Mouse (Mus musculus): Measurements from ENCODE around the gene Mdm2. TPM values are rescaled to one million over a fixed set of nuclear protein-coding genes. Genes with fewer than 3 reads are reported as not detected.
"Not testable (repeated sequence)": the region's sequence is repeated elsewhere in the genome, so short reads cannot be mapped to it uniquely, and the experiment has no call there.

Gene Mdm2
- 65.5 and 67.5 TPM in 2 replicates for polyA plus RNA-seq (2015; fragmentation: Nextera tagmentation; extraction: Ambion mirVana)

DNA sequence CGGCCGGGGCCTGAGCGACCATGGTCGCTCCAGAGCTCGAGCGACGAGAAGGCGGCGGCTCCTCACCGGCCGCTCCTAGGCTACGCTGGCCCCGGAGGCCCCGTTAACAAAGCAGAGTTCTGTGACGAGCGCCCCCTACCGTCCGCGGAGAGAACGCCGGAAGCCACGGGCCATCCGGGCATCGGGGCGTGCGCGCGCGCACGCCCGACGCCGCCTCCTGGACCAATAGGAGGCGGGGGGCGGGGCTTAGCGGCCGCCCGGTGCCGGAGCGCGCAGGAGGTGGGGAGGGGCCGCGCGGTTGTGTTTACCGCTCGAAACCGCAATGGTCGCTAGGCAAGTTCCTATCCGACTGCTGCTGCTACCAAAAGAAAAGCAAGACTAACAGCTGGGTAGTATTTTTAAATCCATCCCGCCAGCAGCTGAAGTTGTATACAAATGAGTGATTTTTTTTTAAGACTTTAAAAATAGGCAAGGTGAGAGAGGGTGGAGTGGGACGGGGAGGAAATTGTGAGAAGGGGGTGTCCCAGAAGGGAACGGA lies at the start of gene Mdm2:
TSS of gene Mdm2 (minus strand) at position 155 of the 538 bp plus-strand sequence.
- under 1% methylated on average over 51 of the region's 52 CpGs for WGBS
- Histone ChIP-seq H3K27me3 (no peaks in the 10 kb centered on the region), H3K4me3 (replicated peaks) (peak within 1 kb of the TSS; percentile 65), H3K27ac (peak within 1 kb of the TSS; percentile 99), H3K36me3 (peaks cover 12% of the 10 kb centered on the region), H3K9me3 (no peaks in the 10 kb centered on the region), H3K4me2 (replicated peaks) (peak within 1 kb of the TSS; percentile 85), H3K9ac (replicated peaks) (peak within 1 kb of the TSS; percentile 99), H3K4me1 (replicated peaks) (peaks cover 30% of the 10 kb centered on the region)
- ATAC-seq = peak; percentile 93

DNA sequence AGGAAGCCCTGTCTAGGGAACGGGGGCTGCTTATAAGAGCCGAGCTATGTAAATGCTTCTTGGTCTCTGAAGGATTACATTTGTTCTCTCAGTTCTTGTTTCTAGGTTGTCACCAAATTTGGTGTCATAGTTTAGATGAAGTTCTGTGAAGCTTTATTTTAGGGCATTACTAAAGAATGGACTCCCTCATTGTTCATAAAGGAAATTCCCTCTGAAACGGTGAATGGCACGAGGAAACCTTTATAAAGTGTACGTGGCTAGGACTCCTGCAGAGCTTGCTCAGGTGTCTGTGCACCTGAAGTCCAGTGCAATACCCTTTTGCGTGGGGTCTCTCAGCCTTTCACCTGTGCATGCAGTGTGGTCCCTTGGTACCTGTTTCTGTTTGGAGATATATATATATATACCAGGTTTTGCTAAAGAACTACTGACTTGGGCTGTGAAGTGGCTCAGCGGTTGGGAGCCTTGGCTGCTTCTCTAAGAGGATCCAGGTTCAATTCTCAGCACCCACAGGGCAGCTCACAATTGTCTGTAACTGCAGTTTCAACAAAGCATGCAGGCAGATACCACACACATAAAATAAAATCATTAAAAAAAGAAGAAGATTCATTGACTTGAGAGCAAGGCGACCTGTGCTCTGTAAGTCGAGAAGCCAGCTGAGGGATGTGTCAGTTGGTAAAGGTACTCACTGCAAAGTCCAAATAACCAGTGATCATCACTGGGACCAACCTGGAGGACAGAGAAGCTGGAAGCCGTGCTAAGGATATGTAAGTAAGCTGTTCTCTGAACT lies 49.5 kb upstream of the Mdm2 start:
- Histone ChIP-seq H3K4me2 (replicated peaks) (no peak overlapping the region), H3K4me1 (replicated peaks) (no peaks in the 10 kb centered on the region), H3K27ac (no peak overlapping the region), H3K9ac (replicated peaks) (no peak overlapping the region), H3K4me3 (replicated peaks) (no peak overlapping the region), H3K9me3 (no peaks in the 10 kb centered on the region), H3K27me3 (no peaks in the 10 kb centered on the region), H3K36me3 (peaks cover 92% of the 10 kb centered on the region)
- 94% methylated on average over 10 of the region's 10 CpGs for WGBS
- ATAC-seq = no peak

DNA sequence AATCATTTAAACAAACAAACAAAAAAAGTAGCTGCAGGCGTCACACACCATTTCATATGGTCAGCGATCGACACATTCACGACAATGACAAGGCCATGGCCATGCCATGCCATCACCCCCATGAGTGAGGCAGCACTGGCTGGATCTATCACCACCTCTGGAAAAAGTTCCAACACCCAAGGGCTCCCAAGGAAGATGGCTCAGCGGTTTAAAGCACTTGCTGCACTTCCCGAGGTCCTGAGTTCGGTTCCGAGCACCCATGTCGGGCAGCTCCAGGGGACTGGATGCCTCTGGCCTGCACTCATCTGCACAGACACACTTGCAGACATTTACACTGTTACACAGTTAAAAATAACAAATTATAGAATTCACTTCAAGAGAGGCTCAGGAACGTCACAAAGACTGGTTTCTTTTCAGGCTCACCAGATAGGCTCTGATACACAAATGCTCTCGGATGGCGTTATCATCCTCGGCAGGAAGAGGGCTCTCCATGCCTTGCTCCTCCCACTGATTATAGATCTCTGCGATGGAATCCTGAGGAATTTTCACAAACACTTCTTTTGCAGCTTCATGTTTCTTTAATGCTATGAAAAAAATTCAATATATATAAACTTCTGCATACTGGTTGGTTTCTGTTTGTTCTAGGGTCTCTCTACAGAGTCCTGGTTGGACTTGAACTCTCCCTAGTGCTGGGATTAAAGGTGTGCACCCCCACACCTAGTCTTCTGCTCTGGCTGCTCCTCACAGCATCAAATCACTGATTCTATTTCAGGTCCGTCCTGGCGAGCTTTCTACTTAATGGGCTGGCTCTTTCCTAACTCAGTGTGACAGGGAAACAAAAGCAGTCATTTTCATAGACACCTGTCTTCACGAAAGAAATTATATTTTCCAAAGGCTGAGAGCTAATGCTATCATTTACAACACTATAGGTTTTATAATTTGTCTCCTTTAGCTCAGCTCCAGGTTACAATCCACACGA lies 48.5 kb upstream of the Mdm2 start:
- Histone ChIP-seq H3K4me2 (replicated peaks) (no peak overlapping the region), H3K36me3 (peaks cover 92% of the 10 kb centered on the region), H3K27me3 (no peaks in the 10 kb centered on the region), H3K4me3 (replicated peaks) (no peak overlapping the region), H3K9ac (replicated peaks) (no peak overlapping the region), H3K4me1 (replicated peaks) (no peaks in the 10 kb centered on the region), H3K27ac (no peak overlapping the region), H3K9me3 (no peaks in the 10 kb centered on the region)
- no peak for ATAC-seq
- WGBS = 93% methylated on average over 18 of the region's 18 CpGs

DNA sequence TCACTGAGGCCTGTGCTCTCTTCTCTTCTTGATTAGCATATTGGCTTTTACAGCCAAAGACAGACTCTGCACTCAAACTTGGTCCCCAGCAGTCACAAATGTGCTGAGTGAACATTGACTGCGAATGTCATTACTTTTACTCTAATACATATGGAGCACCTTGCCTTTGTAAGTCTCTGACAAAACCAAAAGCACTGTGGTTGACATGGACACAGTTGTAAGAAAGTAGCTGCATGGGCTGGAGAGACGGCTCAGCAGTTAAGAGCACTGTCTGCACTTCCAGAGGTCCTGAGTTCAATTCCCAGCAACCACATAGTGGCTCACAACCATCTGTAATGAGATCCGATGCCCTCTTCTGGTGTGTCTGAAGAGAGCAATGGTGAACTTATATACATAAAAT lies 47.8 kb upstream of the Mdm2 start:
- H3K36me3 ChIP-seq = peaks cover 86% of the 10 kb centered on the region
- not testable (repeated sequence) for ATAC-seq; H3K9ac ChIP-seq (replicated peaks); H3K27me3 ChIP-seq; H3K4me3 ChIP-seq (replicated peaks); H3K9me3 ChIP-seq; H3K27ac ChIP-seq; H3K4me1 ChIP-seq (replicated peaks); H3K4me2 ChIP-seq (replicated peaks)
- 94% methylated on average over 3 of the region's 3 CpGs for WGBS

DNA sequence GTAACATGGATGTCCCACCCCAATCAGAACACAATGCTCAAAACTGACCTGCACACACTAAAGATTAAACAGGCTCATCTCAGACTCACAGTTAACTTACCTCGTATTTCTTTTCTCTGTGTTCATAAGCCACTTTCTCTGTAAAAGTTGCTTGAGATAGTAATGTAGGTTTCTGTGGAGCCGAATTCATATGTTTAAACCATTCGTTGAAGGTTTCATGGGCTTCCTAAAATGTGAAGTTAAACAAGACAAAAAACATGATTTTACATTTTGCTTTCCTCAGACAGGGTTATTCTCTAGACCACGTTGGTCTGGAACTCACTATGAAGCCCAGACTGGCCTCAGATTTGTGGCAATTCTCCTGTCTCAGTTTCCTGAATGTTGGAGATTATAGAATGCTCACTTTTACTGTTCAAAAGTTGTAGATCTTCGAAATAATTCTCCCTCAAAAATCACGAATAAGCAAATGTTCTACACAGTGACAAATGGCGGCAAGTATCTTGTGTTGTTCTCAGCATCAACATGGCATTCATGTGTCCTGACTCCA lies 47.3 kb upstream of the Mdm2 start:
- Histone ChIP-seq H3K9ac (replicated peaks) (no peak overlapping the region), H3K27me3 (no peaks in the 10 kb centered on the region), H3K4me1 (replicated peaks) (no peaks in the 10 kb centered on the region), H3K27ac (no peak overlapping the region), H3K4me2 (replicated peaks) (no peak overlapping the region), H3K4me3 (replicated peaks) (no peak overlapping the region), H3K9me3 (no peaks in the 10 kb centered on the region), H3K36me3 (peaks cover 86% of the 10 kb centered on the region)
- 95% methylated on average over 7 of the region's 7 CpGs for WGBS
- ATAC-seq = no peak

DNA sequence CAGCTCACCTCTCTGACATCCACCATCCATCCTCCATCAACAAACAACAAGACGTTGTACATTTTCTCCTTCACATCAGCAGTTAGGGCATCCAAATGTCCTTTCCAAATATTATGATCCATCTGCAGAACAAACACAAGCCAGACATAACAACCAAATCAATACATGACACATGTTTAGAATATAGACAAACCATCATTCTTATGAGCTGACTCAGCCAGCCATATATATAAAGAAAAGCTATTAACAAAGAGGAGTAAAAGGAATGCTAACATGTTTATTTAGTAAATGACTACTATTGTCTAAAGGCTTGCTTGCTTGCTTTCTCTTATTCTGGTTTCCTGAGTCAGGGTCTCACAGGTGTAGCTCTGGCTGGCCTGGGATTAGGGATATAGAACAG lies 46.7 kb upstream of the Mdm2 start:
- Histone ChIP-seq H3K9me3 (no peaks in the 10 kb centered on the region), H3K27ac (no peak overlapping the region), H3K4me1 (replicated peaks) (no peaks in the 10 kb centered on the region), H3K4me2 (replicated peaks) (no peak overlapping the region), H3K27me3 (no peaks in the 10 kb centered on the region), H3K9ac (replicated peaks) (no peak overlapping the region), H3K4me3 (replicated peaks) (no peak overlapping the region), H3K36me3 (peaks cover 89% of the 10 kb centered on the region)
- WGBS = 94% methylated on average over 1 of the region's 1 CpGs
- ATAC-seq = no peak

DNA sequence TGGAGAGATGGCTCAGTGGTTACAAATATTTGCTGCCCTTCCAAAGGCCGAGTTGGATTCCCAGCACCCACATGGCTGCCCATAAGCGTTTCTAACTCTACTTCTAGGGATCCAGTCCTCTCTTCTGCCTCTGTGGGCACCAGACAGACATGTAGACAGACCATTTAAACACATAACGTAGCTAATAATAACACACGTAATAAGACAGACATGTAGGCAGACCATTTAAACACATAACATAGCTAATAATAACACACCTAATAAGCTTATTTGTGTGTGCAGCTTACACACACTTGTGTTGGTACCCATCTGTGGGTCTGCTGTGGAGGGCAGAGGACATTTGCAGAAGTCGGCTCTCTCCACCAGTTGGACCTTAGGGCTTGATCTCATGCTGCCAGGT lies 46.2 kb upstream of the Mdm2 start:
- no peak overlapping the region for H3K27ac ChIP-seq
- H3K9me3 ChIP-seq = no peaks in the 10 kb centered on the region
- peaks cover 88% of the 10 kb centered on the region for H3K36me3 ChIP-seq
- no peaks in the 10 kb centered on the region for H3K4me1 ChIP-seq (replicated peaks)
- no peak for ATAC-seq
- no peaks in the 10 kb centered on the region for H3K27me3 ChIP-seq
- H3K4me3 ChIP-seq (replicated peaks) = no peak overlapping the region
- 94% methylated on average over 5 of the region's 5 CpGs for WGBS
- no peak overlapping the region for H3K9ac ChIP-seq (replicated peaks)
- H3K4me2 ChIP-seq (replicated peaks) = no peak overlapping the region

DNA sequence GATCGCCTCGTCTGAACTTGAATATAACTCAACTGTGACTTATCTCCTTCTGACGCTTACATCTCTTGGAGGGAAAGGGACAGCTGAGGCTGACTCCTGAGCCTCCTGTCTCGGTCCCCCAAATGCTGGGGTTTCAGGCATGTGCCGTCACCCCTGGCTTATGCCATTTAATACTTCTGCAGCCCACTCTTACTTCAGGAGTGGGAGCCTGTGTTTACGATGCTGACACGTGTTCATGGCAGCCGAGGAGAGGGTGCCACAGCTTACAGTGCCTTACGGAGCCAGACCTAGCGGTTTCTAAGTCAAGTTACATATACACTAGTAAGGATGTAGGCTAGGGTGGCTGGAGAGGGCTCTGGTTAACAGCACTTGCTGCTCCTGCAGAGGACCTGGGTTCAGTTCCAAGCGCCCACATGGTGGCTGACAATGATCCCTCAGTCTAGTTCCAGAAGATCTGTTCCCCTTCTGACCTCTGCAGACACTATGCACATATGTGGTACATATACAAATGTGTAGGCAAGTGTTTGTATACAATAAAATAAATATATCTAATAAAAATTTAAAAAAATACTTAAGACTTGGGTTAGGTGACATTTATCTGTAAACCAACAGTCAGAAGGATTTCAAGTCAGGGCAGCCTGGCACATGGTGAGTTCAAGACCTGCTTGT lies 45.4 kb upstream of the Mdm2 start:
- no peak for ATAC-seq
- Histone ChIP-seq H3K4me2 (replicated peaks) (no peak overlapping the region), H3K36me3 (peaks cover 88% of the 10 kb centered on the region), H3K9ac (replicated peaks) (no peak overlapping the region), H3K9me3 (no peaks in the 10 kb centered on the region), H3K27me3 (no peaks in the 10 kb centered on the region), H3K4me3 (replicated peaks) (no peak overlapping the region), H3K4me1 (replicated peaks) (no peaks in the 10 kb centered on the region), H3K27ac (no peak overlapping the region)
- WGBS = 92% methylated on average over 11 of the region's 11 CpGs

DNA sequence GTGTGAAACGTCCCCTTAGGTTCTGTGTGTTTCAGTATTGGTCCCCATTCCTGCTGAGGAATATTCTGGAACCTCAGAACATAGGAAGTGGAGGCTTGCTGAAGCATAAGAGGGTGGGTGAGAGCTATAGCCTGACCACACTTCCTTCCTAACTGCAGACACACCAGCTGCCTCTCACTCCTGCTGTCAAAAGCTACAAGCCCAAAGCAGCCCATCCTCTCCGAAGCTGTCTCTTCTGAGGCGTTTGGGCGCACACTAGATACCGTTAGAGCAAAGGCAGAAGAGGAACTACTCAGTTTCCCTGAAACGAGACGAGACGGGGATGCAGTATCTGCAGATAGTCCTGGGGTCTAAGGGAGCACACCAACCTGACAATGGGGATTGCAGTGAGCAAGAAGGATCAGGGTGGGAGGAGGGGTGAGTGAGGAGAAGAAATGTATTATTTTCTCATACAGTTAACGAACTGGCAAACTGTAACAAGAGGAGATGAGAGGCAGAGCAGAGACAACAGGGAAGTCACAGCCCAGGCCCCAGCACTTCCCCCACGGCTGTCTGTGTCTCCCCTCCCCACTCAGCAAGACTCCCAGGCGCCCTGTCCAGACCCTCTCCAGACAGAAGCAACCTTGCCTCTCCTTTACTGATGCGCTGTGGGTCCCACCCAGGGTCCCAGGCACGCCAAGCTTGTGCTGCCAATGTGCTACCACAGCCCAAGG lies 44.7 kb upstream of the Mdm2 start:
- Histone ChIP-seq H3K36me3 (peaks cover 85% of the 10 kb centered on the region), H3K4me1 (replicated peaks) (no peaks in the 10 kb centered on the region), H3K27me3 (no peaks in the 10 kb centered on the region), H3K4me2 (replicated peaks) (no peak overlapping the region), H3K9ac (replicated peaks) (no peak overlapping the region), H3K4me3 (replicated peaks) (no peak overlapping the region), H3K9me3 (no peaks in the 10 kb centered on the region), H3K27ac (no peak overlapping the region)
- WGBS = 94% methylated on average over 13 of the region's 13 CpGs
- no peak for ATAC-seq

DNA sequence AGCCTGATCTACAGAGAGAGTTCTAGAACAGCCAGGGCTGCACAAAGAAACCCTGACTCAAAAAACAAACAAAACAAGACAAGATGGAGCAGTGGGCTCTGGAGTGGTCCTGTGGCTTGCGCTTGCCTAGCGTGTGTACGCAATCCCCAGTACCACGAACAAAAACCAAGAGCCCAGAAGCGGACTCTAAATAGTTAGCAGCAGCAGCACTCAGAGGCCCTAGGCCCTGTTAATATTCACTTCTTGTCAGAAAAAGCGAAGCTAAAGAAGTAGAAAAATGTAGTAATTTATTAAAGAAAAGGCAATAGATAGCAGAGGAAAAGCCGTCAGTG lies 44.0 kb upstream of the Mdm2 start:
- Histone ChIP-seq H3K4me2 (replicated peaks) (no peak overlapping the region), H3K4me3 (replicated peaks) (no peak overlapping the region), H3K27me3 (no peaks in the 10 kb centered on the region), H3K9ac (replicated peaks) (no peak overlapping the region), H3K4me1 (replicated peaks) (no peaks in the 10 kb centered on the region), H3K36me3 (peaks cover 85% of the 10 kb centered on the region), H3K9me3 (no peaks in the 10 kb centered on the region), H3K27ac (no peak overlapping the region)
- no peak for ATAC-seq
- 96% methylated on average over 7 of the region's 7 CpGs for WGBS
